Mouse (Mus musculus) cortical plate, adult 2 months (tissue): ENCODE measurements around the gene Prm2.

Source experiments
- CTCF ChIP-seq: fragments of 200-500 bp; IDR thresholded peaks from 2 replicates; pipeline ENCODE4 v1.5.1; 2011; ENCODE audit warnings: mild to moderate bottlenecking, control low read depth, low read length; ENCODE audit not compliant: insufficient read depth; ENCODE audit errors: extremely low read depth
- POLR2A ChIP-seq: fragments of 200-500 bp; IDR thresholded peaks from 2 replicates; pipeline ENCODE4 v1.6.1; 2011; ENCODE audit warnings: mild to moderate bottlenecking, low read length, control low read depth; ENCODE audit not compliant: insufficient read depth; ENCODE audit errors: extremely low read depth

DNA sequence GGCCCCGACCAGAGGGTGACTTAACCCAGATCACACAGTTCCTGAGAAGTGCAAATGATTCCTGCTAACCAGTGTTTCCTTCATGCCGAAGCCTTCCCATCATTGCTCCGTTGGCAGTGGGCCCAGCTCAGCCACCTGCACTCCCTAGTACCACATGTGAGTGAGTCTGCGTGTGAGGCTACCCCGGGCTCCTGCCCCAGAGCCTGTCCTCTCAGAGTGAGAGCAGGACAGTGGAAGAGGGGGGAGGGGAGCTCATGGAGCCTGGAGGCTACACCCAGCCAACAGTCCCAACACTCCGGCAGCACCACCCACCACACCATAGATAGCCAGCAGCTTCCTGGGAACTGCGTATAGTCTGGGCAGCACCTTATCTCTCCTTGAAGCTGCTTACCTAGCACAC is 46.1 kb downstream of the Prm2 start:
- TF ChIP-seq POLR2A = no peak
- TF ChIP-seq CTCF = no peak
